31 mouse cellular contexts compared by ENCODE assay signal in the genomic region with DNA sequence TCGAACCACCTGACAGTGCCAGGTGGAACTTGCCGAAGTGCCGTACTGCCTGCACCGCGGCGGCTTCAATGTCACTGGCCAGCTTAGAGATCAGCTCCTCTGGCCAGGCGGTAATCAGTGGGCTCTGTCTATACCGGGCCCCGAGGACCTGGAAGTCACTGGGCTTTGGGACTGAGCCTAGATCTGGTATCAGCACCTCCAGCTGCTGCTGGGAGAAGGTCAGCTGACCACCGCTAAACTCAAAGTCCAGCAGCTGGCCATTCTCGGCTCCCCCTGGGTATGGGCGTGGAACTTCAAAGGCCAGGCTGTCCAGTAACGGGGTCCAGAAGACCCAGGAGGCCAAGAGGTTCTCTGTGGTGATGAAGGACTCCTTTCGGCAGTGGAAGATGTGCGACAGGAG. TPM values are rescaled to one million over a fixed set of nuclear protein-coding genes. Genes with fewer than 3 reads are reported as not detected.
DNase-seq lines count a peak whose midpoint lies in the region; ATAC-seq and TF ChIP-seq lines count a peak whose summit lies in the region.
"Had no signal": no experiment of that assay in that cellular context is flagged by ENCODE, and none has a peak within 500 bp of the region (broad histone marks: within the 10 kb centered on the region; RNA-seq: fewer than 3 reads in every experiment).

No protein-coding gene starts in this region.

- 89% methylated on average over 15 of the region's 15 CpGs for WGBS in forebrain, embryonic 10.5 days
- 87% methylated on average over 15 of the region's 15 CpGs for WGBS in forebrain, embryonic 16.5 days
- 65% methylated on average over 15 of the region's 15 CpGs for WGBS in kidney, adult 2 months
- 72% methylated on average over 15 of the region's 15 CpGs for WGBS in kidney, embryonic 15.5 days
- 78% methylated on average over 15 of the region's 15 CpGs for WGBS in liver, postnatal 0 days (ENCODE audit: insufficient replicate concordance)
- 87% methylated on average over 15 of the region's 15 CpGs for WGBS in liver, embryonic 12.5 days (ENCODE audit: insufficient replicate concordance)

- TF ChIP-seq EP300 in liver, postnatal 0 days (IDR thresholded peaks at IDR 0.05; ENCODE audit: low read depth), result no peak

- no peak for TF ChIP-seq CTCF in kidney, adult 2 months (conservative IDR thresholded peaks at IDR 0.05; ENCODE audit: insufficient read depth, insufficient read length, low read depth, low read length)
- no peak for TF ChIP-seq CTCF in liver, postnatal 0 days (IDR thresholded peaks at IDR 0.05; ENCODE audit: low read depth)

- H3K27me3 ChIP-seq in forebrain, embryonic 10.5 days (ENCODE audit: poor library complexity, severe bottlenecking), result peaks cover 41% of the 10 kb centered on the region
- H3K27me3 ChIP-seq in forebrain, embryonic 16.5 days (replicated peaks; ENCODE audit: control insufficient read depth, insufficient read depth, low read length), result no peaks in the 10 kb centered on the region
- H3K27me3 ChIP-seq in kidney, adult 2 months (replicated peaks; ENCODE audit: control insufficient read depth, insufficient read depth, low read length), result no peaks in the 10 kb centered on the region
- H3K27me3 ChIP-seq in kidney, embryonic 15.5 days, result 0 out of 2 replicates have a peak, but pooled peaks cover 4% of the 10 kb centered on the region
- no peaks in the 10 kb centered on the region for H3K27me3 ChIP-seq in liver, postnatal 0 days (ENCODE audit: insufficient read depth, low read length)
- 0 out of 2 replicates have a peak, but pooled peaks cover 8% of the 10 kb centered on the region for H3K27me3 ChIP-seq in liver, embryonic 12.5 days (replicated peaks)
- H3K27me3 ChIP-seq: hindbrain, embryonic 15.5 days; liver, embryonic 15.5 days; lung, embryonic 15.5 days; Patski had no signal

- peaks cover 29% of the 10 kb centered on the region for H3K4me1 ChIP-seq in forebrain, embryonic 10.5 days
- H3K4me1 ChIP-seq in forebrain, embryonic 16.5 days (replicated peaks; ENCODE audit: control insufficient read depth, insufficient read depth, low read length), result peaks cover 13% of the 10 kb centered on the region
- peaks cover 17% of the 10 kb centered on the region; the same call in 1 of the 2 replicates for H3K4me1 ChIP-seq in kidney, adult 2 months (ENCODE audit: control insufficient read depth, insufficient read depth, low read length)
- H3K4me1 ChIP-seq in kidney, embryonic 15.5 days, result peaks cover 29% of the 10 kb centered on the region
- peaks cover 8% of the 10 kb centered on the region for H3K4me1 ChIP-seq in liver, postnatal 0 days (ENCODE audit: insufficient read depth)
- peaks cover 3% of the 10 kb centered on the region for H3K4me1 ChIP-seq in liver, embryonic 12.5 days

- no peak for DNase-seq in forebrain, embryonic 10.5 days (ENCODE audit: extremely low spot score, low spot score)
- peak; percentile 78 for DNase-seq in kidney, adult 2 months
- no peak for DNase-seq in liver, postnatal 0 days
- no peak for DNase-seq in left cerebral cortex, adult 8-10 months (ENCODE audit: low spot score in 2 of 2)
- DNase-seq: adrenal gland, postnatal 10 days; cerebellum, postnatal 36 days; heart, postnatal 14 days; lung, postnatal 4 days; right cerebral cortex, adult 18-20 months; spleen, adult 18-20 months; thymus, adult 18-20 months; thymus, postnatal 25 days had no signal

- no peak overlapping the region for H3K9ac ChIP-seq in forebrain, embryonic 16.5 days (replicated peaks; ENCODE audit: low read depth, low read length)
- no peak overlapping the region for H3K9ac ChIP-seq in kidney, embryonic 15.5 days
- no peak overlapping the region for H3K9ac ChIP-seq in liver, postnatal 0 days (replicated peaks)
- H3K9ac ChIP-seq in liver, embryonic 12.5 days, result no peak overlapping the region
- H3K9ac ChIP-seq: forebrain, embryonic 12.5 days; hindbrain, embryonic 15.5 days; liver, embryonic 15.5 days; lung, embryonic 15.5 days; midbrain, embryonic 12.5 days; neural tube, embryonic 12.5 days had no signal

- H3K4me3 ChIP-seq in forebrain, embryonic 10.5 days, result no peak overlapping the region
- H3K4me3 ChIP-seq in forebrain, embryonic 16.5 days (replicated peaks; ENCODE audit: low read length), result no peak overlapping the region
- no peak overlapping the region for H3K4me3 ChIP-seq in kidney, adult 2 months (ENCODE audit: insufficient read depth, low read depth, low read length)
- H3K4me3 ChIP-seq in kidney, embryonic 15.5 days (replicated peaks), result no peak overlapping the region
- no peak overlapping the region for H3K4me3 ChIP-seq in liver, postnatal 0 days (ENCODE audit: low read depth, low read length)
- H3K4me3 ChIP-seq in liver, embryonic 12.5 days, result no peak overlapping the region
- H3K4me3 ChIP-seq: erythroblast, embryonic 14.5 days; forebrain, embryonic 12.5 days; hindbrain, embryonic 10.5 days; hindbrain, embryonic 15.5 days; layer of hippocampus, adult 2 months; left cerebral cortex, adult 2 months; liver, embryonic 15.5 days; lung, embryonic 15.5 days; midbrain, embryonic 12.5 days; myocyte; neural tube, embryonic 12.5 days had no signal

- ATAC-seq in forebrain, embryonic 16.5 days, result no peak
- ATAC-seq in kidney, embryonic 15.5 days (replicated peaks; ENCODE audit: low FRiP score), result no peak
- ATAC-seq in liver, postnatal 0 days, result peak; percentile 46
- ATAC-seq in liver, embryonic 12.5 days, result no peak
- ATAC-seq: inflammation-experienced regulatory T-cells, adult 6 months; Patski had no signal

- TF ChIP-seq POLR2A in kidney, adult 2 months (IDR thresholded peaks at IDR 0.05; ENCODE audit: low read depth, low read length), result no peak

- no peaks in the 10 kb centered on the region for H3K9me3 ChIP-seq in forebrain, embryonic 10.5 days
- H3K9me3 ChIP-seq in forebrain, embryonic 16.5 days (ENCODE audit: control insufficient read depth, low read length), result no peaks in the 10 kb centered on the region
- no peaks in the 10 kb centered on the region for H3K9me3 ChIP-seq in kidney, embryonic 15.5 days (replicated peaks)
- no peaks in the 10 kb centered on the region for H3K9me3 ChIP-seq in liver, postnatal 0 days (ENCODE audit: low read length)
- H3K9me3 ChIP-seq in liver, embryonic 12.5 days (replicated peaks), result no peaks in the 10 kb centered on the region
- H3K9me3 ChIP-seq: forebrain, embryonic 12.5 days; hindbrain, embryonic 10.5 days; hindbrain, embryonic 15.5 days; liver, embryonic 15.5 days; lung, embryonic 15.5 days; megakaryocyte, embryonic 14.5 days; midbrain, embryonic 12.5 days; neural tube, embryonic 12.5 days had no signal

- no peaks in the 10 kb centered on the region for H3K36me3 ChIP-seq in forebrain, embryonic 10.5 days (replicated peaks)
- H3K36me3 ChIP-seq in forebrain, embryonic 16.5 days (ENCODE audit: control insufficient read depth, insufficient read depth), result no peaks in the 10 kb centered on the region
- peaks cover 7% of the 10 kb centered on the region; the same call in 1 of the 2 replicates for H3K36me3 ChIP-seq in kidney, adult 2 months (ENCODE audit: control insufficient read depth, insufficient read depth, low read length)
- peaks cover 27% of the 10 kb centered on the region for H3K36me3 ChIP-seq in kidney, embryonic 15.5 days
- H3K36me3 ChIP-seq in liver, postnatal 0 days (replicated peaks; ENCODE audit: insufficient read depth, low read length), result peaks cover 64% of the 10 kb centered on the region
- peaks cover 37% of the 10 kb centered on the region for H3K36me3 ChIP-seq in liver, embryonic 12.5 days
- H3K36me3 ChIP-seq: forebrain, embryonic 12.5 days; hindbrain, embryonic 10.5 days; hindbrain, embryonic 15.5 days; midbrain, embryonic 12.5 days; neural tube, embryonic 12.5 days had no signal

- H3K4me2 ChIP-seq in forebrain, embryonic 16.5 days (ENCODE audit: low read length), result no peak overlapping the region
- H3K4me2 ChIP-seq in kidney, embryonic 15.5 days, result no peak overlapping the region
- H3K4me2 ChIP-seq in liver, postnatal 0 days (ENCODE audit: low read depth, low read length), result no peak overlapping the region
- no peak overlapping the region for H3K4me2 ChIP-seq in liver, embryonic 12.5 days
- H3K4me2 ChIP-seq: forebrain, embryonic 12.5 days; hindbrain, embryonic 15.5 days; liver, embryonic 15.5 days; lung, embryonic 15.5 days; midbrain, embryonic 12.5 days; neural tube, embryonic 12.5 days had no signal

- H3K27ac ChIP-seq in forebrain, embryonic 10.5 days, result 0 out of 2 replicates have a peak overlapping the region, but pooled peaks have one; percentile 20
- H3K27ac ChIP-seq in forebrain, embryonic 16.5 days (ENCODE audit: low read length), result no peak overlapping the region
- no peak overlapping the region for H3K27ac ChIP-seq in kidney, adult 2 months (ENCODE audit: insufficient read depth, low read depth, low read length)
- no peak overlapping the region for H3K27ac ChIP-seq in kidney, embryonic 15.5 days
- H3K27ac ChIP-seq in liver, postnatal 0 days (ENCODE audit: low read depth), result peak overlapping the region; percentile 16; the same call in 1 of the 2 replicates
- H3K27ac ChIP-seq in liver, embryonic 12.5 days, result no peak overlapping the region
- H3K27ac ChIP-seq: forebrain, embryonic 12.5 days; hindbrain, embryonic 10.5 days; hindbrain, embryonic 15.5 days; kidney, postnatal 0 days; layer of hippocampus, adult 2 months; left cerebral cortex, adult 2 months; liver, embryonic 15.5 days; lung, embryonic 15.5 days; midbrain, embryonic 12.5 days; neural tube, embryonic 12.5 days; stomach, postnatal 0 days had no signal

RNA-seq across cellular contexts. Expression of a gene that starts 26.7 kb away (rescaled TPM):
- 3.0 TPM in 2 replicates for polyA plus RNA-seq in forebrain, embryonic 10.5 days (2016; fragmentation: Nextera tagmentation; extraction: Ambion mirVana)
- polyA plus RNA-seq in forebrain, embryonic 16.5 days (2015; fragmentation: Nextera tagmentation; extraction: Ambion mirVana), result 2.1 TPM in 2 replicates
- polyA plus RNA-seq in kidney, adult 2 months (2012; rRNA removed), result 137 and 161 TPM in 2 replicates
- polyA plus RNA-seq in kidney, embryonic 15.5 days (2015; fragmentation: Nextera tagmentation; extraction: Ambion mirVana), result 17.8 and 18.5 TPM in 2 replicates
- 33.0 and 36.5 TPM in 2 replicates for polyA plus RNA-seq in liver, postnatal 0 days (2015; fragmentation: Nextera tagmentation; extraction: Ambion mirVana)
- 8.8 and 9.0 TPM in 2 replicates for polyA plus RNA-seq in liver, embryonic 12.5 days (2016; fragmentation: Nextera tagmentation; extraction: Ambion mirVana)
- 10 to 100 TPM; 14.7 to 17.8 (median 16.3) TPM for total RNA-seq in left cerebral cortex, adult 8-10 months (2022)

RNA-seq across cellular contexts. Expression of a gene that starts 27.3 kb away (rescaled TPM):
- 9.0 and 11.2 TPM in 2 replicates for polyA plus RNA-seq in forebrain, embryonic 10.5 days (2016; fragmentation: Nextera tagmentation; extraction: Ambion mirVana)
- polyA plus RNA-seq in forebrain, embryonic 16.5 days (2015; fragmentation: Nextera tagmentation; extraction: Ambion mirVana), result 5.8 and 7.0 TPM in 2 replicates
- polyA plus RNA-seq in kidney, adult 2 months (2012; rRNA removed), result 6.5 and 6.7 TPM in 2 replicates
- 11.7 and 12.7 TPM in 2 replicates for polyA plus RNA-seq in kidney, embryonic 15.5 days (2015; fragmentation: Nextera tagmentation; extraction: Ambion mirVana)
- polyA plus RNA-seq in liver, postnatal 0 days (2015; fragmentation: Nextera tagmentation; extraction: Ambion mirVana), result 1.3 and 1.7 TPM in 2 replicates
- polyA plus RNA-seq in liver, embryonic 12.5 days (2016; fragmentation: Nextera tagmentation; extraction: Ambion mirVana), result 0.97 and 1.5 TPM in 2 replicates
- total RNA-seq in left cerebral cortex, adult 8-10 months (2022), result 10 to 100 TPM; 21.6 to 30.4 (median 23.9) TPM
- polyA plus RNA-seq: erythroblast, embryonic 14.5 days had no signal

Comparison
In these comparisons a context has a peak if more than half of its experiments do, and no peak if none do; other contexts are left out.
1. H3K27ac ChIP-seq: peak in forebrain, embryonic 10.5 days (single experiment) and liver, postnatal 0 days (single experiment); none in forebrain, embryonic 16.5 days (single experiment), kidney, adult 2 months (single experiment), kidney, embryonic 15.5 days (single experiment) and liver, embryonic 12.5 days (single experiment).